Mouse (Mus musculus) layer of hippocampus, postnatal 14 days (tissue): ENCODE measurements around the gene Klhl32. TPM values are rescaled to one million over a fixed set of nuclear protein-coding genes. Genes with fewer than 3 reads are reported as not detected.
A peak's percentile ranks its signal among the peaks of the same experiment; 100 is the strongest.
"Not testable (repeated sequence)": the region's sequence is repeated elsewhere in the genome, so short reads cannot be mapped to it uniquely, and the experiment has no call there.

Experiments used
- DNase-seq, 2 experiments: peaks; one replicate each; pipeline ENCODE4 v3.0.0; 2021 to 2022; ENCODE audit warnings: low spot score in 2 of 2, mixed read lengths in 1 of 2
- long read RNA-seq, 2 experiments: library from polyadenylated mRNA; stranded (forward); transcript quantifications; one replicate each; pipeline ENCODE4 v2.0.0; 2021
- total RNA-seq, 2 experiments: library from RNA; stranded (reverse); gene quantifications; 2 replicates each; pipeline ENCODE4 v1.2.3; 2021

The Klhl32 gene
- 10 to 100 TPM; 12.9 to 17.6 TPM for total RNA-seq
- long read RNA-seq, experiment 1, full-length matches to known transcripts: 9 of 13 reads
- long read RNA-seq, experiment 1, partial matches to known transcripts: 0 of 13 reads
- long read RNA-seq, experiment 1, other reads (novel, unspliced or antisense): 4 of 13 reads
- long read RNA-seq, experiment 2, full-length matches to known transcripts: 5 of 10 reads
- long read RNA-seq, experiment 2, partial matches to known transcripts: 0 of 10 reads
- long read RNA-seq, experiment 2, other reads (novel, unspliced or antisense): 5 of 10 reads

DNA sequence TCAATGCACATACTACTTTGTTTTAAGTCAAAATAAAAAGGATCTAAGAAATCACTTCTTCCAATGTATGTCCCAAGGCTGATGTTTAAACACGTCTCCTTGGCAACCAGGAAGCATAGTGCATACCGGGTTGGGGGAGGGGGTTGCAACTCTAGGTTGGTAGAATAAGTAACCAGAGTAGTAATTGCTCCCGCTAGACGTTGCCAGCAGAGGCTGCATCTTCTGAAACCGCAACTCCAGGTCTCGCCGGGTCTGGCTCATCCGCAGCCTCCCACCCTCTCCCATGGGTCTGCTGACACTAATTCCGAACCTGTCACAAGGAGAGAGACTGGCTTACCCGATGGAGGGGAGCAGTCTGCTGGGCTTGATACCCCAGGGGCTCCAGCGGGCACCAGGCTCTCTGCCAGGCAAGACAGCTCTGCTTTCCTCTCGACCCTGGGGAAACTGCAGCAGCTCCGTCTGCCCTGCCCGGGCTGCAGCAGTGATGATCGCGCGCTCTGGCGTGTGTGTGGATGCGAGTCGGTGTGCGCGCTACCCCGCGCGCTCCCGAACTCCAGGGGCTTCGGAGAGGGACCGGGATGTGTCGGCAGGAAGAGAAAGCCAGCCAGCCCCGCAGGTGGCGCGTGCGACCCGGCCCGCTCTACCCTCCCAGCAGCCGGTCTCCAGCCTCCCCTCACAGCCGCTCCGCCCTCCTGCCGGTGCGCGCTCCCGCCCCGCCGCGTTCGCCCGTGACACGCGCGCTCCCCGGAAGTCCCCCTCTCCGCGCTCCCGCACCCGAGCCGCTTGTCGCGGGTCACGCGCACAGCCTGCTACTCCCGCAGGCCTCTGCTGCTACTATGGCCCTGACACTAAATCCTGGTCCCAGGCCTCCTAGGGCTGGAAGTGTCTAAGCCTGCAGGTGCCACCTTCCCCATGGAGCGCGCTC lies at the start of gene Klhl32:
Gene Klhl32 (minus strand): TSS at position 724 of the 925 bp plus-strand sequence.
- peak; percentile 84 to 88 for DNase-seq

DNA sequence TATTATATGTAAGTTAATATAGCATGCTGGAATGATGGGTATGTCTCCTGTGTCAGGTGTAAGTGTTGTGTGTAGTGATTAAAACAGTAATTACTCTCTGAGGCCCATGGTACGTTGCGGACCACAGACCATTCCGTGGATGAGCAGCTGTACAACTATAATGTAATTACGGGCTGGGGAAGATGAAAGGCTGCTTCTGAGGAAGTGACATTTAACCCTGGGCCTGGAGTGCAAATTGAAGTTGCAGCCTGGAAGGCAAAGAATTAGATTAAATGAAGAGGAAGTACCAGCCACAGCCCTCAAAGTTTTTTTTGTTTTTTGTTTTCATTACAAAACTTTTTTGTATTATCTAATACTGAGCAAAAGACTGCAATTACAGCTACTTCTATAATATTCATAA lies 48.2 kb upstream of the Klhl32 start:
- DNase-seq: no peak

DNA sequence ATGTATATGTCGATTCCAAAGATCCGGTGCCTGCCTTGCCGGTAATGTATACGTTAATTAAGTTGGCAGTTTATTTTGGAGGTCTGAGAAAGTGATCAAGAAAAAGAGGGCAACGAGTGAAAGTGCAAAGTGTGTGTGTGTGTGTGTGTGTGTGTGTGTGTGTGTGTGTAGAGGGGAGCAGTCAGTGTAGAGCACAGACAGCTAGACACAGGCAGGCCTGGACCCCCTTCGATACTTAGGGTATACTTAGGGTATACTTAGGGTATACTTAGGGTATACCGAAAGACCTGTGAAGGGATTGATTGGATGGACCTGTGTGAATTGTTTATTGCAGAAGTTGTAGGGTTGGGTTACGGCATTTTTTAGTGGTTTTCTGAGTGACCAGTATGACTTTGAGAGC lies 47.7 kb upstream of the Klhl32 start:
- DNase-seq: no peak

DNA sequence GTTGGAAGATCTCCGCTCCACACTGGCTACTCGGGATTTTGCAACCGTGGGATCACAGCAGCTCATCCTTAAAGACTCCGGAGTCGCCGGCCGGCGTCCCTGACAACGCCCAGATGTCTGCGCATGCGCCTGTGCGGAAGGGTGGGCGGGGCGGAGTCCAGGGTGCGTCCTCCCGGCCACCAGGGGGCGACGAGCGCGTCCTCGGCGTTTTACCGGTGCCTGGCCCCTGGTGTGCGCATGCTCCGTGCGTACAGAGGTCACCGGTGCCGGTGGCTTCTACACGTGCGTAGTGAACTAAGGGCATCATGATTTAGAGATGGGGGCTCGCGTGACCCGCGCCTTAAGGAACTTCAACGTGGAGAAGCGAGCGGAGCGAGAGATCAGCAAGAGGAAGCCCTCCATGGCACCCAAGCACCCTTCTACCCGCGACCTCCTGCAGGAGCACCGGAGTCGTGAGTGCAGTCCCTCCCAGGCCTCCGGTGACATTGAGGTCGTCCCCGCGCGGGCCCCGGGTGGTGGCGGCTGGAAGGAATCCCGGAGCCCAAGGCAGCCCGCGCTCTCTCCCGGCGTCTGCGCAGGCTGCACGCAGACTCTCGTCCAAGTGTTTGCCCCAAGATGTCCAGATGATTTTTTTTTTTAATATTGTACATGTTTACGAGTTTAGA lies 47.1 kb upstream of the Klhl32 start, which contains the start of gene Ndufaf4:
Gene Ndufaf4 (plus strand): TSS at position 233 of the 665 bp plus-strand sequence.
- DNase-seq: peak; percentile 98

DNA sequence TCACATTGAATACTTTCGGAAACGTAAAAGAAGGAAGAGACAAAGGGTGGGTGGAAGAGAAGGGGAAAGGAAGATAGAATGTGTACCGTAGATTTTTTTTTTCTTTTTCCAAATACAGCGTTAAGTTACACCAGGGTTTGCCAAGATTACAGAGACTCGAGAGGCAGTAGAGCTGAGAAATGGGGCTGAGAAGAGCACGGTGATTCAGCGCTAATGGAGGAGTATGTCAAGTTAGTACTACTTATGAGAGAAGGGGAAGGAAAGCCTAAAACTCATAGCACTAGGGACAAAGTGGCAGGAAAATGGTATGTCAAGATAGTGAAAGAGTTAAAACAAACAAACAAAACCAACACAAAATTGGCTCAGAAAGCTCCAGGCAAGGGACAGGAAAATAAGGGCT lies 46.4 kb upstream of the Klhl32 start:
- no peak for DNase-seq

DNA sequence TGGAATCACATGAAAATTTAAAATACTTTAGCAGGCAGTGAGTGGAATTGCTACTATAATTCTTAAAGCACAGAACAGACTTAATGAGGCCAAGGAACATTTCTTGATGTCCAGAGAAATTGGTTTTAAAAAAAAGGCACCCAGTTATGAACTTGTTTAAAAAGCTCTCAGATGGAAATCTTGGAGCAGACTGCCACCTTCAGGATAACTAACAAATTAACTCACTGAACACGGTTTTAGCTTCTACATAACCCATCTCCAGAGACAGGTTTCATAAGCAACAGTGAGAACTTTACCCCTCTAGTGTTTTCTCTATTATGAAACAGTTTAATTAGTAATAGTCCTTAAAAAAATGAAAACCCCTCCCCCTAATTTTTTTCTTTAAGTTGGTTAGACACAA lies 45.9 kb upstream of the Klhl32 start:
- peak in 1 of 2 experiments; percentile 81 for DNase-seq

DNA sequence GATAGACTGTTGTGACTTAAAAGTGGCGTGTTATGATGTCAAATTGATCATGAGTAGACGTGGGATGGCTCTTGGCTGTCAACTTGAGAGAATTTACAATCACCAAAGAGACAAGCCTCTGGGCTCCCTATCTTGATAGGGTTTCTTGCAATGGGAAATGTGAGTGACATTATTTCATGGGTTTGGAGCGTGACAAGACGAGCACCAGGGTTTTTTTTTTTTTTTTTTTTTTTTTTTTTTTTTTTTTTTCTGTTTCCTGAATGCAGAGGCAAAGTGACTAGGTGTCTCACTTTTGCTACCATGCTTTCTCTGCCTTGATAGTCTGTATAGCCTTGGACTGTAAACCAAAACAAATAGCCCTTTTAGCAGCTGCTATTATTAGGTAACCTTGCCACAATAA lies 43.7 kb upstream of the Klhl32 start:
- DNase-seq: no peak

DNA sequence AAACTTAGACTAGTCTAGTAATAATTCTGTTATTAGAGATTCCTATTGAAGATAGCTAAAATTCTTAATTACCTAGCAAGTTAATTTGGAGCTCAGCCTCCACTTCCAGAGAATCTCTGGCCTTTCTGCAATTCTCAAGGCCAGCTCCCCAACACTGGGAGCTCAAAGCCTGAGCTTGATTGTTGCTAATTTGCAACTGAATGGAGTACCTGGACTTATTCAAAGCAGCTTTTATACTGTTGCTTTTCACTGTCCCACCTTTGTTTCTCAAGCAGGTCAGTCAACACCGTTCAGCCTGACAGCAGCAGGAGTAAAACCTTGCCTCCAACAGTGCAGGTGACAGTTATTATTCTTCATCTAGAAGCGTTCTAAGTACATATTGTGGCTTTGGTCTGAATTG lies 41.4 kb upstream of the Klhl32 start:
- not testable (repeated sequence) for DNase-seq

DNA sequence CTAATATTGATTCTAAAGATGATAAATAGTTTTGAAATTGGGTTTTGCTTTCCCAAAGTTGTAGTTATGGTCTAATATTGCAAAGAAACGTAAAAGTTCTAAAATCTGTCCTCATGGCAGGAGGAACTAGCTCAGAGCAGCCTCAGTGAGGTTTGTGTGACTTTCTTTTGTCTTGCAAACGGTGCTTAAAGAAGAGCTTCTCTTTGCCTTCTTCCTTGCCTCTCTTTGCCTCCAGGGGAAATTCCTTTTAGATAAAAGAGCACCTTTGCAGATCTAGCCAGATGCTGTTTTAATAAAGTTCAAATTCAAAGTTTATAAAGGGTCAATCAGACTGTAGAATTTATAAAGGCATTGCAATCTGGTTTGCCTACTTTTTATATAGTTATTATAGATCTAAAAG lies 38.5 kb upstream of the Klhl32 start:
- DNase-seq: not testable (repeated sequence)

DNA sequence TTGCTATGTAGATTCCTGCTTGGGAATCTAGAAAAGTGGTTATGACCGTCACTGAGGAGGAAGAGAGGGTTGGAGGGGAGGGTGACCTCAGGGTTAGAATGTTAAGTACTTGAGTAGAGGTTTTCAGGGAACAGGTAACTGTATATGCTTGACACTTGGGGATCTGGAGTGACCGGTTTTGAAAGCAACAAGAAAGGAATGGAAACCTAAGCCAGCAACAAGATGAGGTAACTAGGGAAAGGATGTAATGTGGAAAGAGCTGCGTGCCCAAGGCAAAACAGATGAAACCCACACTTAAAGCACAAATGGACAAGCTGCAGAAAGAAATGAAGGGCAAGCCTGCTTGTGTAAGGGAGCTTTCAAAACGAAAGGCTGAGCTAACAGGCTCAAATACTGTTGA lies 18.3 kb upstream of the Klhl32 start:
- DNase-seq: no peak

DNA sequence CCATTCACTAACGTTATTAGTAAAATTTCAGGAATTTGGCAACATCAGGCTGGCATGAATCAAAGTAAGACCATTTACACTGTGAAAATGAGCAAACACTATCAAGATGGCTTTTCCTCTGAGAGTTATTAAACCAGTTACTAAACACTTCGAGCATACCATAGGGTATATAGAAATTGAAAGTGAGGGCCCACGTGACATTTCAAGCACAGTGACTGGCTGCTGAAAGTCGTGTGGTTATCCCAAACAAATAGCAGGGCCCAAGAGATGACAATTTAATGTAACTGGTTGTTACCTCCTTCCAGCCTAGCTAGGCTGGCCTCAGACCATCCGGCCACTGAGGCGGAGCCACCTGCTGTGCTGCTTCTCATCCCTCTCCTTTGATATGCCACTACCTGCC lies 14.8 kb upstream of the Klhl32 start:
- no peak for DNase-seq

DNA sequence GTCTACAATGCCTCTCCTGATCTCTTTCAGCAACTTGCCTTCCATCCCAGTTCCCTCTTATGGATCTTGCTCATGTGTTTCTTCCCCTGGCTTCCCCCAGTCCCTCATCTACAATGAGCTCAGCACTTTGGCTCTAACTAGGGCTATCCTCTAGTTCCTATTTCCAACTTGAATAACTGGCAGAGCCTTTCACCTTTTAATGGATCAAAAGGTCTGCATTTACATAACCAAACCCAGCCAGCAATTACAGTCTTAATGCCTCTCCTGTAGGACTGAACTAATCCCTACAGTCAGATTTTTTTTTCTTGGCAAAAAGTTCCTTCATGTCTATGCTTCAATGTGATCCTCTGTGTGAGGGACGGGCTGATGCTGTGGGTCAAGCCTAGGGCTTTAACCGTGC lies 3.5 kb downstream of the Klhl32 start:
- DNase-seq: no peak

DNA sequence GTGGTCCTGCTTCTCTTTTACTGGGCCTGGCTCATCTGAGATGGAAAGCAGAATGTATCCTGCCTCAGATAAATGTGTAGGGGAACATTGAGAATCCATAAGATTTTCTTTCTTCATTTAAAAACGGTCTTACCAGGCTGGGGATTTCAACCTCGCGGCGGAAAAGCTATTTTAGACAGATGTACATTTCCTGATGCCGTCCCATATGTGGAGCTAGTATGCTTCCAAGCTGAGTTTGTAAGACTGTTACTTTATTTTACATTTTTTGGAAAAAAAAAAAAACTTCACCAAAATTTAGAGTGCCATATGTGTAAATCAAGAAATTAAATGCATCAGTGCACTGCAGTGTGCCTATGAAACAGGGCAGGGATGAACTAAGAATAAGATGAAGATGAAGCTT lies 5.4 kb downstream of the Klhl32 start:
- no peak for DNase-seq

DNA sequence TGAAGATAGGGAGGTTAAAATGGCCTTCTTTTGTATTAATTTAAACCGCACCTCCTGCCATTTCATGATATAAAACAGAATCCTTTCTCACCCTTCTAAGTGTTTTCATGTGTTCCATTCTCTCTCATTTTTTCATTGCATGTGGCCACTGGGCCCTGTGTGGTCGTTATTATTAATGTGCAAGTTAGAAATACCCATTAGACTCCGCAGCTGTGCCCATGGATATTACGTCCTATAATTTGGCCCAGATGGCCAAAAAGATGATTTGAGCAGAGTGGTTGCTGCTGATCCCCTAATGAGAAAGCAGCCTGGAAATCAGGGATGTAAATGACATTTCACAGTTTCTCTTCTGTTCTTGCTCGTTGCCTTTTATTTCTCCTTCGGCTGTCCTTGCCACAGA lies 12.4 kb downstream of the Klhl32 start:
- DNase-seq: no peak

DNA sequence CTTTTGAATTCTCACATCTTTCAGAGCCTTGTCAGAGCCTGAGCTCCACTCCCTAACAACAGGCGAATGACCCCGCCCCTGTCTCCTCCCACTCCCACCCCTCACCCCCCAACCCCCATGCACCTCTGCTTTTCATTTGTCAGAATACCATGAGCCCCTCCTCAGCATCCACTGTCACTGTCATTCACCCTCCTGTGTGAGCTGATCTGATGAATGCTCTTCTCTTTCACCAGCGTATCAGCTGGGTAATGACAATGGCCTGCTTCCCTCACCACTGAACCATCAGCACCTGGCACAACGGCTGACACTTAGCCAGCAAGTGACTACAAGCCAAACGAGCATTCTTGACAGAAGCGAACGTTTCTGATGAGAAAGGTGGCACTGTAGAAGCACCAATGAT lies 15.4 kb downstream of the Klhl32 start:
- DNase-seq: no peak

DNA sequence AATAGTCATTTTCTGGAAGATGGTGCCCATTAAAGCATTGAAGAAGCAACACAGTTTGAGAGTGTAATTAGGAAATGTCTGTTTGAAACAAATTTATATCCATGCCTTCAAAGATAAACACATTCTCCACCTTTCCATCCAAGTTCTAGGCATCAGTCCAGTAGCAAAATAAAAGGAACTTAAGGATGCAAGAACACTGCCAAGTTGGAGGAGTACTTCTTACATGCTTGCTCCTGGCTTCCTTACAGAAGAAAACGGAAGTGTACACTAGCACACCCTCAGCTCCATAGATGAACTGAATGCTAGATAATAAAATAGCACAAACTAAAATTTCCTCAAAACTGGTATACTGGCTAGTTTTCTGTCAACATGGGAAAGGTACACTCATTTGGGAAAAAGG lies 42.6 kb downstream of the Klhl32 start:
- DNase-seq: no peak

DNA sequence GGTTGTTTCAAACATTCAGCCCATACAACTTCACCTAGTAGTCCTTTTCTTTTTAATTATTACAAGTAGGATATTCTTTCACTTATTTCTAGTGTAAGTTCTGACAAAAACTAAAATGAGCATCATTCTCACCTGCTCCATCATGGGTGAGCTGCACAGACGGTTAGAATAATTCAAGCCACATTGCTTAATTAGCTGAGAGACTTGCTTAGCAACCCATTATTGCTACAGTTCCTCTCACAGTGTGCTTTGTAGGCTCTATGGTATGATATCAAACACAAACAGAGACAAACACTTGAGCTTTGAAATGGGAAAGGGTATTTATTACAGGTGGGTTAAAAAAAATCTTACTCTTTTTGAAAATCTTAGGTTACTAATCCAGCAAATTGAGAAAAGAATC lies 49.0 kb downstream of the Klhl32 start:
- DNase-seq: peak in 1 of 2 experiments; percentile 29

DNA sequence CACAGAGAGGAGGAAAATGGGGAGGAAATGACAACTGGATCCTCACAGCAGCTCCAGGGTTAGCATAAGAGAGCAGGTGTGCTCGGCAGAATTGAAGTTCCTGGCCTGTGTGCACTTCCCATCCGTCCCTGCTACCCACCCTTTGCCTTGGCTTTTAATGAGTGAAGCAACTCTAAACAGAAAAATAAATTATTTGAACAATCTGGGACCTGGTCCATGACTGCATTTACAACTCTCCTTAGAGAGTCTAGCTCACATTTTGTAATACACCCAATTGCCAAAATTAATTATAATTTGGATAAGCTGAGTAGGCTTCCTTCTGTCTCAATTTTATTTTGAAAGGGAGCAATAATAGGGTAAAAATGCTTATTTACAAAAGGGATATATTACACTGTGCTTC lies 49.6 kb downstream of the Klhl32 start:
- DNase-seq: peak in 1 of 2 experiments; percentile 65

DNA sequence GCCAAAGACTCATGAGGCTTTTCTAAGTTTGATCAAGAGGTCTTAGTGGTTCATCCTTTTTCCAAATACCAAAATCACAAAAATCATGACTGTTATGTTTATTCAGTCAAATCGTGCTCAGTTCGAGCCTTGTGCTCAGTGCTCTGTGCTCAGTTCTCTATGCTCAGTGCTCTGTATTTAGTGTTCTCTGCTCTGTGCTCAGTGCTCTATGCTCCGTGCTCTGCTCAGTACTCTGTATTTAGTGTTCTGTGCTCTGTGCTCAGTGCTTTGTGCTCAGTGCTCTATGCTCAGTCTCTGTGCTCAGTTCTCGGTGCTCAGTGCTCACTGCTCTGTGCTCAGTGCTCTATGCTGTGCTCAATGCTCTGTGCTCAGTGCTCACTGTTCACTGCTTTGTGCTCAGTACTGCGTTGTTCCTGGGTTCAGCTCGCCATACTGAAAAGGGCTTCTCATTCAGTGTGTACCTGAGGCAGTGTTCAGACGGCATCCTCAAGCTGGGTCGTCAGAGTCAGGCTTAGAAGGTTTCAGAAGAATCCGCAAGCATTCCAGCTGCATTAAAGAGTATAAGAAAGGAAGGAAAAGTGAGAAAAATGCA lies 50.5 kb downstream of the Klhl32 start:
- DNase-seq: no peak

DNA sequence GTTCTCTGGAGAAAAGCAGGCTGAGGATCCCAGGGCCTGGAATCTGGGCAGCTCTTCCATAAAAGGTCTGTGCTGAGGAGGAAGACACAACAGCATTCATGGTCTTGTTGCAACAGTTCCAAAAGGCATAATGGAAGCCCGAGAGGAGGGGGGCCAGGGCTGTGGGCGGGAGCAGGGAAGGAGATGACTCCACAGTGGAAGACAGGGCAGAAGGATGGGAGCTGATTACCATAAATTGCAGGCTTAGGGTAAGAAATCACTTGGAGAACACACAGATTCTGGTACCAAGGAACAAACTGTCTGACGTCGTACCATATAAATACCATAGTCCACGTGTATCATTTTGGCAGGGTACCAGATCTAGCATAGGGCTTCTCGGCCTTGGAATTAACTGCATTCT lies 51.9 kb downstream of the Klhl32 start:
- DNase-seq: peak in 1 of 2 experiments; percentile 35

DNA sequence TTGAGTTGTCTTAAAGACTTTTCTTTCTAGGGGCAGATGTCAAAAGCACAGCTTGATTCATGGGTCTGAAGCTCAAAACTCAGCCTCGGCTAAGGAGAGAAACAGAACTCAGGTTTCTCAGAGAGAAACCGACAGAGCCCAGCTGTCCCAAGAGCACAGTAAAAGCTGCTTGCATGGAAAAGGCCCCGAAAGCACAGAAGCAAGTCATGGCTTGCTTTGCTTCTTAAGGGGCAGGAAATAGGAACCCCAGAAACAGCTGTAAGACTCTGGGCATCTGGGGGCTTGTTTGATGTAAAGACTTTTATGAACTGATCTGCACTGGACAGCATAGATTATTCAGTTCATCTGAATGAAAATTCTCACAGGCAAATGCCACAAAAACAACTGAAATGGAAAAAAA lies 53.1 kb downstream of the Klhl32 start:
- no peak for DNase-seq
